Mouse (Mus musculus): ENCODE measurements around the gene Inpp5f. TPM values are rescaled to one million over a fixed set of nuclear protein-coding genes. Genes with fewer than 3 reads are reported as not detected.
"Not testable (repeated sequence)": the region's sequence is repeated elsewhere in the genome, so short reads cannot be mapped to it uniquely, and the experiment has no call there.

Gene Inpp5f
- polyA plus RNA-seq, 1 experiment from 2014 or later: 7.2 TPM

GRCm38 (mm10) chr7:128687821-128688564, 76.9 kb downstream of the Inpp5f start:
- Histone ChIP-seq H3K27me3 (ENCODE audit: insufficient read depth, low read length) (no peaks in the 10 kb centered on the region), H3K4me2 (ENCODE audit: low read depth, low read length) (peak overlapping the region; percentile 69), H3K27ac (ENCODE audit: low read depth) (no peak overlapping the region), H3K4me1 (ENCODE audit: insufficient read depth) (no peaks in the 10 kb centered on the region), H3K36me3 (replicated peaks; ENCODE audit: insufficient read depth, low read length) (peaks cover 16% of the 10 kb centered on the region), H3K4me3 (ENCODE audit: low read depth, low read length) (peak overlapping the region; percentile 45), H3K9ac (replicated peaks) (no peak overlapping the region), H3K9me3 (ENCODE audit: low read length) (no peaks in the 10 kb centered on the region)
- peak; percentile 66 for DNase-seq
- 53% methylated on average over 56 of the region's 56 CpGs for WGBS (ENCODE audit: insufficient replicate concordance)
- TF ChIP-seq CTCF (IDR thresholded peaks at IDR 0.05; ENCODE audit: low read depth): no peak
- TF ChIP-seq EP300 (IDR thresholded peaks at IDR 0.05; ENCODE audit: low read depth): no peak
- ATAC-seq: peak; percentile 55

GRCm38 (mm10) chr7:128689347-128689746, 78.2 kb downstream of the Inpp5f start:
- Histone ChIP-seq H3K9me3 (ENCODE audit: low read length) (no peaks in the 10 kb centered on the region), H3K27ac (ENCODE audit: low read depth) (no peak overlapping the region), H3K36me3 (replicated peaks; ENCODE audit: insufficient read depth, low read length) (peaks cover 18% of the 10 kb centered on the region), H3K9ac (replicated peaks) (no peak overlapping the region), H3K4me2 (ENCODE audit: low read depth, low read length) (no peak overlapping the region), H3K27me3 (ENCODE audit: insufficient read depth, low read length) (no peaks in the 10 kb centered on the region), H3K4me3 (ENCODE audit: low read depth, low read length) (no peak overlapping the region), H3K4me1 (ENCODE audit: insufficient read depth) (no peaks in the 10 kb centered on the region)
- DNase-seq (no peak), ATAC-seq (no peak)
- WGBS (ENCODE audit: insufficient replicate concordance): 84% methylated on average over 8 of the region's 8 CpGs
- TF ChIP-seq EP300 (IDR thresholded peaks at IDR 0.05; ENCODE audit: low read depth): no peak
- TF ChIP-seq CTCF (IDR thresholded peaks at IDR 0.05; ENCODE audit: low read depth): no peak

DNA sequence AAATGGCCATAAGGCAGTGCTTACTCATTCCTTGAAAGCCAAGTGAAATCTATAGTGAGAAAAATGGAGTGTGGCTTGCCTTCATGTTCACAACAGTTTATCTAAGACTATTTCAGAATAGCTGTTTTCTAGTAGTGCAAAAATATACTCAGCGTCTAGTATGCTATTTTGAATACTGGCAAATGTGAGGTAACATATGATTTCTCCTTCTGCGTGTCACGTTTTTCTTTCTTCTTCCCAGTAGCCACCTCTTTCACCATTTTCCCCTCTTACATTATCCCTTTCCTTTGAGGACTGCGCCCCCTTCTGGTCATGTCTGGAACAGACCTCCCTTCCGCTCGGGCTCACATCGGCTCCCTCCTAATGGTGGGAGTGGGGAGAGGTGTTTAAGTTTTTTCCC, 78.9 kb downstream of the Inpp5f start:
- H3K4me3 ChIP-seq (ENCODE audit: low read depth, low read length): no peak overlapping the region
- H3K27me3 ChIP-seq (ENCODE audit: insufficient read depth, low read length): no peaks in the 10 kb centered on the region
- H3K36me3 ChIP-seq (replicated peaks; ENCODE audit: insufficient read depth, low read length): peaks cover 24% of the 10 kb centered on the region
- peak; percentile 85 for DNase-seq
- ATAC-seq: peak; percentile 68; the same call in 1 of the 2 replicates
- 5% methylated on average over 7 of the region's 7 CpGs for WGBS (ENCODE audit: insufficient replicate concordance)
- no peaks in the 10 kb centered on the region for H3K9me3 ChIP-seq (ENCODE audit: low read length)
- H3K9ac ChIP-seq (replicated peaks): no peak overlapping the region
- H3K4me2 ChIP-seq (ENCODE audit: low read depth, low read length): no peak overlapping the region
- H3K4me1 ChIP-seq (ENCODE audit: insufficient read depth): no peaks in the 10 kb centered on the region
- TF ChIP-seq EP300 (IDR thresholded peaks at IDR 0.05; ENCODE audit: low read depth) (no peak), CTCF (IDR thresholded peaks at IDR 0.05; ENCODE audit: low read depth) (peak; percentile 96)
- no peak overlapping the region for H3K27ac ChIP-seq (ENCODE audit: low read depth)

GRCm38 (mm10) chr7:128690796-128691195, 79.7 kb downstream of the Inpp5f start:
- no peak overlapping the region for H3K4me2 ChIP-seq (ENCODE audit: low read depth, low read length)

DNA sequence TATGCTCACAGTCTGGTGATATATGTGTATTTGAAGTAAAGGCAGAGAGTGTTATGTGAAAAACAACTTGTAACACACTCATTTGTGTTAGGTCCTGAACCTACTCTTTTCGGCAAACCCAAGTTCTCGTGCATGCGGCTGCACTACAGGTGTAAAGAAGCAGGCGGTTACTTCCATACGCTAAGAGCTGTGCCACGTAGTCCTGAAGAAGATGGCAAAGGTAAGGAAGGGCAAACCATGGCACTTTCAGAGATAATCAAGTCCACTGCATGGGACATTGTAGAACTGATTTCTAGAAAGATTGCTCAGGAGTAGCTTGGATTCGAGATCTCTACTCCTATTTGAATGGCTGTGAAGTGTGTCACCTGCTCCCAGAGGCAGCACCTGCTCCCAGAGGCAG, 81.0 kb downstream of the Inpp5f start:
- H3K36me3 ChIP-seq (replicated peaks; ENCODE audit: insufficient read depth, low read length): peaks cover 30% of the 10 kb centered on the region
- H3K4me2 ChIP-seq (ENCODE audit: low read depth, low read length): no peak overlapping the region
- 90% methylated on average over 7 of the region's 7 CpGs for WGBS (ENCODE audit: insufficient replicate concordance)
- H3K4me3 ChIP-seq (ENCODE audit: low read depth, low read length): no peak overlapping the region
- DNase-seq (no peak), ATAC-seq (no peak)
- H3K27ac ChIP-seq (ENCODE audit: low read depth): no peak overlapping the region
- H3K9me3 ChIP-seq (ENCODE audit: low read length): no peaks in the 10 kb centered on the region
- no peak for TF ChIP-seq CTCF (IDR thresholded peaks at IDR 0.05; ENCODE audit: low read depth)
- TF ChIP-seq EP300 (IDR thresholded peaks at IDR 0.05; ENCODE audit: low read depth): no peak
- H3K4me1 ChIP-seq (ENCODE audit: insufficient read depth): no peaks in the 10 kb centered on the region
- no peaks in the 10 kb centered on the region for H3K27me3 ChIP-seq (ENCODE audit: insufficient read depth, low read length)
- no peak overlapping the region for H3K9ac ChIP-seq (replicated peaks)

More at GRCm38 (mm10) chr7:128690796-128691195, 79.7 kb downstream of the Inpp5f start:
- Histone ChIP-seq H3K4me1 (ENCODE audit: insufficient read depth) (no peaks in the 10 kb centered on the region), H3K27ac (ENCODE audit: low read depth) (no peak overlapping the region), H3K9me3 (ENCODE audit: low read length) (no peaks in the 10 kb centered on the region), H3K36me3 (replicated peaks; ENCODE audit: insufficient read depth, low read length) (peaks cover 27% of the 10 kb centered on the region), H3K9ac (replicated peaks) (no peak overlapping the region), H3K27me3 (ENCODE audit: insufficient read depth, low read length) (no peaks in the 10 kb centered on the region), H3K4me3 (ENCODE audit: low read depth, low read length) (no peak overlapping the region)
- no peak for TF ChIP-seq CTCF (IDR thresholded peaks at IDR 0.05; ENCODE audit: low read depth)
- TF ChIP-seq EP300 (IDR thresholded peaks at IDR 0.05; ENCODE audit: low read depth): no peak
- DNase-seq (no peak), ATAC-seq (no peak)
- 77% methylated on average over 7 of the region's 7 CpGs for WGBS (ENCODE audit: insufficient replicate concordance)

DNA sequence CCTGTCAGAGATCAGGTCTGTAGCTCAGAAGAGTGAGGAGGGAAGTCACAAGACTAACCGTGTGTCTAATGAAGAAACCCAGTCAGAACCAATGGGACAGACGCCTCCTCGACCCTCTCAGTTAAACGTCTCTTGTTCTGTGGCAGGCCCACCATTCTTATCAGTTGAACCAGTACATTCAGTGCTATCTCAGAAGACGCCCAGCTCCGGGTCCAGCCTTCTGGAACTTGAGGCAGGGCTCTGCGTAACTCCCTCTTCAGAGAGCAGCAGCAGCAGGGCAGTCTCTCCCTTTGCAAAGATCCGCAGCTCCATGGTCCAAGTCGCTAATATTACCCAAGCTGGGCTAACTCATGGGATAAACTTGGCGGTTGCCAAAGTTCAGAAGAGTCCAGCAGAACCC, 83.7 kb downstream of the Inpp5f start:
- no peaks in the 10 kb centered on the region for H3K4me1 ChIP-seq (ENCODE audit: insufficient read depth)
- H3K27me3 ChIP-seq (ENCODE audit: insufficient read depth, low read length): no peaks in the 10 kb centered on the region
- WGBS (ENCODE audit: insufficient replicate concordance): 60% methylated on average over 10 of the region's 10 CpGs
- H3K4me3 ChIP-seq (ENCODE audit: low read depth, low read length): no peak overlapping the region
- TF ChIP-seq EP300 (IDR thresholded peaks at IDR 0.05; ENCODE audit: low read depth) (no peak), CTCF (IDR thresholded peaks at IDR 0.05; ENCODE audit: low read depth) (no peak)
- H3K27ac ChIP-seq (ENCODE audit: low read depth): no peak overlapping the region
- H3K9ac ChIP-seq (replicated peaks): no peak overlapping the region
- H3K4me2 ChIP-seq (ENCODE audit: low read depth, low read length): no peak overlapping the region
- H3K9me3 ChIP-seq (ENCODE audit: low read length): no peaks in the 10 kb centered on the region
- H3K36me3 ChIP-seq (replicated peaks; ENCODE audit: insufficient read depth, low read length): peaks cover 53% of the 10 kb centered on the region
- DNase-seq (no peak), ATAC-seq (no peak)

DNA sequence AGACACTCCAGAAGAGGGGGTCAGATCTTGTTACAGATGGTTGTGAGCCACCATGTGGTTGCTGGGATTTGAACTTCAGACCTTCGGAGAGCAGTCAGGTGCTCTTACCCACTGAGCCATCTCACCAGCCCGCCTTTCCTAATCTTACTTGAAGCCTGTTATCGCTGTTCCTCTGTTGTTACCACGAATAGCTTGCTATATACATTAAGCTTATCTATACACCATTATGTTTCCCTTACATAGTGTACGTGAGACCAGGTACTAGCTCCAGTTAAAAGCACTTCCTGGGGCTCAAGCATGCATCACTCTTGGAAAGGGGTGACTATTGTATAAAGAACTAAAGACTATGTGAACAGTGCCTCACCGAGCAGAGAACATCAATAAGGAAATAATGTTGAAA, 88.8 kb downstream of the Inpp5f start:
- ATAC-seq; H3K27ac ChIP-seq (ENCODE audit: low read depth); H3K4me3 ChIP-seq (ENCODE audit: low read depth, low read length); H3K27me3 ChIP-seq (ENCODE audit: insufficient read depth, low read length); H3K4me1 ChIP-seq (ENCODE audit: insufficient read depth); H3K9me3 ChIP-seq (ENCODE audit: low read length); DNase-seq; H3K4me2 ChIP-seq (ENCODE audit: low read depth, low read length); H3K9ac ChIP-seq (replicated peaks): not testable (repeated sequence)
- peaks cover 73% of the 10 kb centered on the region for H3K36me3 ChIP-seq (replicated peaks; ENCODE audit: insufficient read depth, low read length)
- 62% methylated on average over 6 of the region's 6 CpGs for WGBS (ENCODE audit: insufficient replicate concordance)

Data from liver, postnatal 0 days (tissue).